Mouse (Mus musculus) liver, embryonic 12.5 days (tissue): ENCODE results near the gene Pigt. TPM values are rescaled to one million over a fixed set of nuclear protein-coding genes. Genes with fewer than 3 reads are reported as not detected.

Source experiments
- ATAC-seq: fragments of 200-750 bp; cut with Nextera tagmentation; 2 replicates; pipeline ENCODE4 v1.8.0; 2017; ENCODE audit warnings: moderate number of reproducible peaks, mild to moderate bottlenecking, moderate library complexity
- H3K27ac ChIP-seq: fragments of 300-500 bp; sonication (generic); 2 replicates; pipeline ENCODE4 v1.5.1; 2016; ENCODE audit warnings: mild to moderate bottlenecking
- H3K27me3 ChIP-seq: fragments of 300-500 bp; sonication (generic); replicated peaks from 2 replicates; pipeline ENCODE4 v1.6.1; 2016; ENCODE audit warnings: mild to moderate bottlenecking, moderate library complexity
- H3K36me3 ChIP-seq: fragments of 300-500 bp; sonication (generic); 2 replicates; pipeline ENCODE4 v1.6.1; 2016; ENCODE audit warnings: mild to moderate bottlenecking, moderate library complexity
- H3K4me1 ChIP-seq: fragments of 300-500 bp; sonication (generic); 2 replicates; pipeline ENCODE4 v1.6.1; 2016
- H3K4me2 ChIP-seq: fragments of 300-500 bp; sonication (generic); 2 replicates; pipeline ENCODE4 v1.6.1; 2016; ENCODE audit warnings: mild to moderate bottlenecking, moderate library complexity
- H3K4me3 ChIP-seq: fragments of 300-500 bp; sonication (generic); 2 replicates; pipeline ENCODE4 v1.5.1; 2016; ENCODE audit warnings: mild to moderate bottlenecking, moderate library complexity
- H3K9ac ChIP-seq: fragments of 300-500 bp; sonication (generic); 2 replicates; pipeline ENCODE4 v1.6.1; 2016; ENCODE audit warnings: mild to moderate bottlenecking, moderate library complexity
- H3K9me3 ChIP-seq: fragments of 300-500 bp; sonication (generic); replicated peaks from 2 replicates; pipeline ENCODE4 v1.6.1; 2016; ENCODE audit warnings: mild to moderate bottlenecking, moderate library complexity
- WGBS: fragments of 180-500 bp; shearing (Covaris S2); methylation state at CpG from one replicate; pipeline ENCODE4 v1.1.7; 2016; ENCODE audit not compliant: insufficient replicate concordance; 5-methylcytosine and 5-hydroxymethylcytosine counted together
- polyA plus RNA-seq: library from polyadenylated mRNA; unstranded; fragments of >200 nt; fragmentation: Nextera tagmentation; extraction: Ambion mirVana; gene quantifications from 2 replicates; pipeline ENCODE4 v1.2.1, GENCODE M21; 2016

Pigt gene
- polyA plus RNA-seq, 1 experiment from 2014 or later = 30.3 TPM

DNA sequence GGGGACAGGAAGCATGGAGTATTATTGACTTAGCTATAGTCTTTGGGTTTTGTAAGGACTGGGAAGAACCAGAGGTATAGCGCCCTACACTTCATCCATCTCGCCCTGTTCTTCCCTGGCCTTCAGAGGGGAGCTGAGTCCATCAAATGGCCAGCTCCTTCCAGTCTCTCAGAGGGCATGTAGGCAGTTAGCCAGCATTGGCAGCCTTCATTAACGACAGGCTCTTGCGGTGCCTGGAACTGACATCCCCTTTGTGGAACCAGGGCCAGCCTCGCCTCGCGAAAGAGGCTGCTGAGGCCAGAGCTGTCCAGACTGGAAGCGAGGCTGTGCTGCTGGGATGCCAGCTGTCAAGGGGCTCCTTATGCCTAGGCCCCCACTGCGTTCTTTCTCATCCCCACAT, 9.5 kb upstream of the Pigt start:
- Histone ChIP-seq H3K36me3 (0 out of 2 replicates have a peak, but pooled peaks cover 3% of the 10 kb centered on the region), H3K4me3 (no peak overlapping the region), H3K9me3 (no peaks in the 10 kb centered on the region), H3K4me2 (no peak overlapping the region), H3K27me3 (peaks cover 57% of the 10 kb centered on the region), H3K4me1 (peaks cover 12% of the 10 kb centered on the region; the same call in 1 of the 2 replicates), H3K27ac (no peak overlapping the region), H3K9ac (no peak overlapping the region)
- ATAC-seq = no peak
- WGBS = 63% methylated on average over 9 of the region's 9 CpGs

DNA sequence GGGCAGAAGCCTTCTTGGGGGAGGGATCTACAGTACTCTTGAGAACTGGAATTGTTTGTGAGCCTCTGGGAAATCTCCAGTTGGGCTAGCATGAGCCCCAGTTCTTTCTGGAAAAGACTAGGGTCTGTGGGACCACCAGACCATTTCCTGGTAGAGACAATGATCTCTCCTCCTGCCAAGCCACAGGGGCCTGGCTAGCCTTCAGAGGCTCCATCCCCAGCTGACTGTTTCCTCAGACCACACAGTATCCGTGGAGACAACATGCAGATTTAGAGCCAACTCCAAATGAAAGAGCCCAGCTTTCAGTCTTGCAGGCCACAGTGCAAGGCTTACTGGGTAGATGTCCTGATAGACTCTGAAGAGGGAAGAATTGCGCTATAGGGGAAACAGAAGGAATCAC, 3.2 kb upstream of the Pigt start:
- no peak for ATAC-seq
- H3K4me1 ChIP-seq = peaks cover 27% of the 10 kb centered on the region
- peaks cover 4% of the 10 kb centered on the region for H3K36me3 ChIP-seq
- no peak overlapping the region for H3K4me2 ChIP-seq
- H3K4me3 ChIP-seq = no peak overlapping the region
- WGBS = 51% methylated on average over 2 of the region's 2 CpGs
- H3K9me3 ChIP-seq = no peaks in the 10 kb centered on the region
- H3K9ac ChIP-seq = no peak overlapping the region
- no peaks in the 10 kb centered on the region for H3K27me3 ChIP-seq
- H3K27ac ChIP-seq = no peak overlapping the region

DNA sequence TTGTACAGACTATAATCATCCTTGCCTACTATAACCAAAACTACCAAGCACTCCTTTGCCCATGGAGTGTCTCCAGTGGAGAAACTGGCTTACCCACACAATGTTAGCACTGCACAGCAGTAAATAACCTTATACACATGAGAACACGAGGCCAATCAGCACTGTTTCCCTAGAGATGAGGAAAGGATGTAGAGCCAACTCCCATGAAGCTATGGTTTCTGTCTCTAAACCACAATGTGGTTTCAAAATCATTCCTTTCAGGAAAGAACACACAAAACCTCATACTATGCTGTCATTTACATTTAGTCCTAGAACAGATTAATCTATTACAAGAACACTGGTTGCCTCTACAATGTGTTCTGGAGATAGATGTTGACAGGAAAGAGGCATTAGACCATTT, 989 bp upstream of the Pigt start:
- no peak overlapping the region for H3K9ac ChIP-seq
- H3K4me2 ChIP-seq = peak overlapping the region; percentile 90
- H3K4me3 ChIP-seq = peak overlapping the region; percentile 75; the same call in 1 of the 2 replicates
- H3K9me3 ChIP-seq = no peaks in the 10 kb centered on the region
- peaks cover 28% of the 10 kb centered on the region for H3K4me1 ChIP-seq
- no peak overlapping the region for H3K27ac ChIP-seq
- H3K36me3 ChIP-seq = peaks cover 23% of the 10 kb centered on the region
- 30% methylated on average over 1 of the region's 1 CpGs for WGBS
- ATAC-seq = no peak
- H3K27me3 ChIP-seq = no peaks in the 10 kb centered on the region

DNA sequence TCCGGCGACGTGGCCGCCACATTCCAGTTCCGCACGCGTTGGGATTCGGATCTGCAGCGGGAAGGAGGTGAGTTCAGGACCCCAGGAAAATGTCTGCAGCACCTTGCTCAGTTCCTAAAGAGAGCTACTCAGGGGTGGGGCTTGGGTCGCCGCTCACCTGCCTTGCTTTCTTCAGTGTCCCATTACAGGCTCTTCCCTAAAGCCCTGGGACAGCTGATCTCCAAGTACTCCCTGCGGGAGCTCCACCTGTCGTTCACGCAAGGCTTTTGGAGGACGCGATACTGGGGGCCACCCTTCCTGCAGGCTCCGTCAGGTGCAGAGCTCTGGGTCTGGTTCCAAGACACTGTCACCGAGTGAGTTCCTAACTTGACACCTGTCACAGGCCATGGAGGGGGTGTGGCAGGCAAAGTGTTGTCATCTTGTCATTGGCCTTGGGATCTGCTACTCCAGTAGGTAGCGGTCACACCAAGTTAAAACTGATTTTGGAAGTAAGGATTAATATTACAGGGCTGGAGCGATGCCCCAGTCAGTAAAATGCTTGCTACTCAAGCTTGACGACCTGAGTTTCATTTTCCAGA, 460 bp downstream of the Pigt start:
- no peaks in the 10 kb centered on the region for H3K9me3 ChIP-seq
- peaks cover 28% of the 10 kb centered on the region for H3K4me1 ChIP-seq
- H3K4me3 ChIP-seq = peak overlapping the region; percentile 75
- H3K27ac ChIP-seq = peak overlapping the region; percentile 33; the same call in 1 of the 2 replicates
- H3K36me3 ChIP-seq = peaks cover 36% of the 10 kb centered on the region
- no peaks in the 10 kb centered on the region for H3K27me3 ChIP-seq
- H3K9ac ChIP-seq = peak overlapping the region; percentile 74
- ATAC-seq = peak; percentile 60
- H3K4me2 ChIP-seq = peak overlapping the region; percentile 90
- WGBS = 3% methylated on average over 21 of the region's 21 CpGs

DNA sequence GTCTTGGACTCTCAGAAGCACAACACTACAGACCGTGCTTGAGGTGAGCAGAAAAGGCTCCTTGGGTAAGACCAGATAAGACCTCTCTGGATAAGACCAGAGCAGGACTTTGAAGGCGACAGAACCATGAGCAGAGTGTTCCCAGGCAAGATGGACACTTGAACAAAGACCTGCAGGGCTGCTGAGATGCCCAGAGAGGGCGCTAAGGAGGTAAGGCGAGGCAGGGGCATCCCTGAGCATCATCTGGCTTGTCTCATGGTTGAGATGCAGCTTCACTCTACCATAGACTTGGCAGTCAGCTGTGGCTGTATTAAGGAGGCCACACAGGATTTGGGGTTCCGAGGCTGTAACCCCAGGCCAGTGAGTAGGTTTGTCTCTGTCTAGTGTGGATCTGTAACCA, 2.0 kb downstream of the Pigt start:
- Histone ChIP-seq H3K4me3 (no peak overlapping the region), H3K4me1 (peaks cover 28% of the 10 kb centered on the region), H3K27me3 (no peaks in the 10 kb centered on the region), H3K4me2 (no peak overlapping the region), H3K27ac (no peak overlapping the region), H3K36me3 (peaks cover 52% of the 10 kb centered on the region), H3K9ac (no peak overlapping the region), H3K9me3 (peaks cover 7% of the 10 kb centered on the region; the same call in 1 of the 2 replicates)
- WGBS = 56% methylated on average over 5 of the region's 5 CpGs
- ATAC-seq = no peak

DNA sequence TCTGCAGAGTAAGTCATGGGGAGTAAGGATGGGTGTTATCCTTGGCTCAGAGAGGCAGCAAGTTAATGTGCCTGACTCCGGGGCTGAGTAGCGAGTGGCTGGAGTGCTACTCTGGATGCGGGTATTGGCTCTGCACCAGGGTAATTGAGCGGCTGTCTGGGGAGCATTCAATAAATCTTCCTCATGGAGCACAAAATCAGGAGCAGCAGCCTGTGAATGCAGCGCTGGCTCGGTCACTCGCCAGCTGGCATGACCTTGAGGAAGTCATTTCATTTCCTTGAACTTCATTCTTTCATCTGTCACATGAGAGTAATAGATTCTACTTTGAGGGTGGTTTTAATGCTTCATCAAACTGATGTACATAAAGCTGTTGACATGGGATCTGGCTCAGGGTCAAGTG, 3.2 kb downstream of the Pigt start:
- H3K36me3 ChIP-seq = peaks cover 64% of the 10 kb centered on the region
- H3K4me1 ChIP-seq = peaks cover 28% of the 10 kb centered on the region
- H3K4me2 ChIP-seq = no peak overlapping the region
- H3K27ac ChIP-seq = no peak overlapping the region
- no peaks in the 10 kb centered on the region for H3K27me3 ChIP-seq
- peaks cover 14% of the 10 kb centered on the region for H3K9me3 ChIP-seq
- WGBS = 91% methylated on average over 7 of the region's 7 CpGs
- ATAC-seq = no peak
- H3K9ac ChIP-seq = no peak overlapping the region
- no peak overlapping the region for H3K4me3 ChIP-seq

DNA sequence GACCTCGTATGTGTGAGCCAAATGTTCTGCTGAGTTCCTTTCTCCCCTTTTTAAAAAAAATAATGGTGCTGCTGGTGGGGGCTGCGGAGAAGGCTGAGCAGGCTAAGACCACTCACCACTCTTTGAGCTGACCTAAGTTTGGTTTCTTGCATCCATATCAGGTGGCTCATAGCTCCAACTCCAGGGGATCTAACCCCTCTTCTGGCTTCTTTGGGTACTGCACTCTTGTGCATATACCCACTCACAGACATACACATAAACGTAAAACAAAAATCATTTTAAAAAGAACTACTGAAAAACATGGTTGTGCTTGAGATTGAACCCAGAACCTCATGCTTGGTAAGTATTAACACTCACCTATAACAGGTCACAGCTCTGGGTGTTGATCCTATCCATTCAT, 7.6 kb downstream of the Pigt start:
- no peak overlapping the region for H3K9ac ChIP-seq
- H3K27ac ChIP-seq = no peak overlapping the region
- H3K36me3 ChIP-seq = peaks cover 83% of the 10 kb centered on the region
- H3K4me1 ChIP-seq = peaks cover 4% of the 10 kb centered on the region; the same call in 1 of the 2 replicates
- no peak overlapping the region for H3K4me2 ChIP-seq
- no peak overlapping the region for H3K4me3 ChIP-seq
- no peaks in the 10 kb centered on the region for H3K27me3 ChIP-seq
- no peak for ATAC-seq
- 87% methylated on average over 3 of the region's 3 CpGs for WGBS
- peaks cover 14% of the 10 kb centered on the region for H3K9me3 ChIP-seq

DNA sequence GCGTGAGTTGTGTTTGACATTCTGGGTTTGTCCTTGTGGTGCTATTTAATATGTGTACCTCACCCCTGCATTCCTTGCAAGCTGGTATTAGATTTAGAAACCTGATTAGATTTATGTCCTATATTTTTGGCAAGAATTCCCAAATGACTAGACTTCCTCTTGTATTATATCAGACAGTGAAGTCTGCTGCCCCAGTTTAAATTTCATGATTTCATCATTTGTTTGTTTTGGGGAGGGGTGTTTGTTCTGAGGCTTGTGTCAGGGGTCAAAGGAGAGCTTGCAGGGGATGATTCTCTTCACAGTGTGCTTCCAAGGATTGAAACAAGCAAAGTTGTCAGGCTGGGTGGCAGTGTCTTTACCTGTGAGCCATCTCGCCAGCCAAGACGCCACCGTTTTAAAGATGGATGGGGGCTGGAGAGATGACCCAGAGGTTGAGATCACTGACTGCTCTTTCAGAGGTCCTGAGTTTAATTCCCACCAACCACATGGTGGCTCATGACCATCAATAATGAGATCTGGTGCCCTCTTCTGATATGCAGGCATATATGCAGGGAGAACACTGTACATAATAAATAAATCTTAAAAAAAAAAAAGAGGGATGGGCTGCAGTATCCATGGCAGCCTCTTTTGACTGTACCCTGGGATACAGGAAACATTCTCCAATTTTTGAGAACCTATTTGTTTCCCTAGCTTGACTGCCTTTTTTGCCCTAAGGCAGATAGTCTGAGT, 8.5 kb downstream of the Pigt start:
- no peak overlapping the region for H3K4me2 ChIP-seq
- peaks cover 4% of the 10 kb centered on the region; the same call in 1 of the 2 replicates for H3K4me1 ChIP-seq
- 60% methylated on average over 4 of the region's 4 CpGs for WGBS
- no peak for ATAC-seq
- H3K9ac ChIP-seq = no peak overlapping the region
- H3K9me3 ChIP-seq = peaks cover 14% of the 10 kb centered on the region
- no peak overlapping the region for H3K4me3 ChIP-seq
- H3K36me3 ChIP-seq = peaks cover 75% of the 10 kb centered on the region
- no peaks in the 10 kb centered on the region for H3K27me3 ChIP-seq
- H3K27ac ChIP-seq = peak overlapping the region; percentile 3; the same call in 1 of the 2 replicates

DNA sequence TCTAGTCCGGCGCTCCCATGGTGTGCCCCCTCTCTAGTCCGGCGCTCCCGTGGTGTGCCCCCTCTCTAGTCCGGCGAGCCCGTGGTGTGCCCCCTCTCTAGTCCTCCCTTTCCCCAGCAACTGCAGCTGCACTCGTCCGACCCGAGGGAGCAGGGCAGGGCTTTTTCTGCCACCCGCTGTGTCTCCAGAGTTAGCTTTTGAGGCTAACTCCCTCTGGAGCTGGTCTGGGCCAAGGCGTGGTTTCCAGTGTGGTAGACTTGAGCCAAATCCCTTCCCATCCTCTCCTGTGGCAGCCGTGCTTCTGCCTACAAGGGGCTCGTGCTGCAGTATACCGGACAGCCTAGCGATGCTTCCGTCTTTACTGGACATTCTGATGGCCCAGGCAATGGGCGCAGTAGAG, 10.5 kb downstream of the Pigt start:
- no peak overlapping the region for H3K27ac ChIP-seq
- H3K27me3 ChIP-seq = no peaks in the 10 kb centered on the region
- H3K4me3 ChIP-seq = no peak overlapping the region
- peaks cover 13% of the 10 kb centered on the region for H3K4me1 ChIP-seq
- no peak for ATAC-seq
- H3K36me3 ChIP-seq = peaks cover 55% of the 10 kb centered on the region
- H3K9ac ChIP-seq = no peak overlapping the region
- WGBS = 87% methylated on average over 19 of the region's 19 CpGs
- H3K9me3 ChIP-seq = peaks cover 14% of the 10 kb centered on the region
- H3K4me2 ChIP-seq = no peak overlapping the region

DNA sequence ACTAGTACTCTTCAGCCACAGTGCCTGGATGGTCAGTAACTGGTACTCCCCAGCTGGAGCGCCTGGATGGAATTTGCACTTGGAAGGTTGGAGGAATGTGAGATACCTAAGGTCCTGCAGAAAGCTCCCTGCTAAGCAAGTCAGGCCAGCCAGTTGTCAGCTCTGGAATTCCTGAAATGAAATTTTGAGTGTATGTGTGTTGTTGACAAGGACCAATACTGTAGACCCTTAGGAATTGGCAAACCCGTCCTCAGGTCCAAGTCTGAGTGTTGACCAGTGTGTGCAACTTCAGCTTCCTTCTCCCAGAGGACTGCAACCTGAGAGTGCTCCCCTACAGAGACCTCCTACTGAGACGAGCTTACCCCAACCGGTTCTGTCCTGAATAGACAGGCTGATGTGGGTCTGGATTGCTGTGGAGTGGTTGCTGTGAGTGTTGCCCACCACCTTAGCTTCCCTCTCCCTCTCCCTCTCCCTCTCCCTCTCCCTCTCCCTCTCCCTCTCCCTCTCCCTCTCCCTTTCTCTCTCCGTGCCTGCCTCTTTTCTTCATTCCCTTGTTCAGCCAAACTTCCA, 13.4 kb downstream of the Pigt start:
- Histone ChIP-seq H3K27ac (no peak overlapping the region), H3K27me3 (peaks cover 7% of the 10 kb centered on the region; the same call in 1 of the 2 replicates)

DNA sequence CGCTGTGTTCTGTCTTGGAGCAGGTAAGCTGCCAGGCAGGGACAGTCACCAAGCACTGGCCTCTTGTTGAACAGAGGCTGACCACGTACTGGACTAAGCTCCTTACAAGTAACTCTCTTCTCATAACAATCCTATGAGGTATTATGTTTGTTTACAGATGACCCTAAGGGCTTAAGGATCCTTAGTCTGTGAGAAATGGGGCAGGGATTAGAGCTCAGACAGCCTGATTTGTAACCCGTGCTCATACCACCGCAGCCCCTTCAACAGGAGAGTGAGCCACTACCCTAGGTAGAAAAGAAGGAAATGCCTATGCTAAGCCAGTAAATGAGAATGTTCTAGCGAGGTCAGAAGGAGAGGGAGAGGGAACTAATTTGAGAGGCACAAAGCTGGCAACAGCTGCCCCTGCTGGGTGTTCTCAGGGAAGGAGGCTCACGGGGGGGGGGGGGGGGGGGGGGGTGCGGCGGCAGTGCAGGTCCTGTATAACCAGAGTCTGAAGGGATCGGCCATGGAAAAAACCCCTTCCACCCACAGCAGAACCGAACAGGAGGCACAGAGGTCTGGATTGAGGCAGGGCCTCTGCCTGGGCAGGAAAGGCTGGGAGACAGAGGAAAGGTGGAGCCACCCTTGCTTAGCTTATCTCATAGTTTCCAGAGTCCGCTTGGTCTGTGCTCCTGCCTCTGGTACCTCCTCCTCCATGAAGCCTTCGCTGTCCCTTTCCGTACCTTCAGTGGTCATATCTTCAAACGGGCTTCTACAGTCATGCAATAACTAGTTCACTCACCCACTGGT, 15.0 kb downstream of the Pigt start:
- 46% methylated on average over 12 of the region's 14 CpGs for WGBS
- H3K9me3 ChIP-seq = no peaks in the 10 kb centered on the region
- H3K27me3 ChIP-seq = peaks cover 7% of the 10 kb centered on the region; the same call in 1 of the 2 replicates
- H3K27ac ChIP-seq = no peak overlapping the region
- peaks cover 12% of the 10 kb centered on the region for H3K4me1 ChIP-seq
- peaks cover 11% of the 10 kb centered on the region for H3K36me3 ChIP-seq
- H3K4me3 ChIP-seq = no peak overlapping the region
- H3K4me2 ChIP-seq = no peak overlapping the region
- ATAC-seq = peak; percentile 70
- no peak overlapping the region for H3K9ac ChIP-seq

More for the DNA sequence above, 13.4 kb downstream of the Pigt start:
- no peak overlapping the region for H3K9ac ChIP-seq
- no peak overlapping the region for H3K4me2 ChIP-seq
- no peak for ATAC-seq
- peaks cover 17% of the 10 kb centered on the region for H3K4me1 ChIP-seq
- no peak overlapping the region for H3K4me3 ChIP-seq
- peaks cover 27% of the 10 kb centered on the region for H3K36me3 ChIP-seq
- H3K9me3 ChIP-seq = no peaks in the 10 kb centered on the region
- 40% methylated on average over 5 of the region's 5 CpGs for WGBS
